Mouse (Mus musculus): ENCODE results near the gene Med1.

- TF ChIP-seq CTCF (IDR thresholded peaks at IDR 0.05; ENCODE audit: borderline replicate concordance, control insufficient read depth, extremely low read depth, insufficient read depth, low read length, poor library complexity) (no peak), POLR2A (IDR thresholded peaks at IDR 0.05; ENCODE audit: control insufficient read depth, extremely low read depth, insufficient read depth, low read length, poor library complexity) (no peak)
These were observed 33.3 kb upstream of the Med1 start for GRCm38 (mm10) chr11:98226349-98226748.
